Mouse (Mus musculus) embryonic fibroblast, embryonic 13.5 days (primary cell): ENCODE results near the gene Mnd1. TPM values are rescaled to one million over a fixed set of nuclear protein-coding genes. Genes with fewer than 3 reads are reported as not detected.
A peak's percentile ranks its signal among the peaks of the same experiment; 100 is the strongest.

Source experiments
- H3K27ac ChIP-seq: 2 replicates; pipeline ENCODE4 v1.5.1; 2012; ENCODE audit warnings: low read length, control low read depth, inconsistent platforms; ENCODE audit not compliant: insufficient read depth
- H3K4me1 ChIP-seq: 2 replicates; pipeline ENCODE4 v1.6.1; 2011; ENCODE audit warnings: low read length; ENCODE audit not compliant: control insufficient read depth, insufficient read depth
- H3K4me3 ChIP-seq: 2 replicates; pipeline ENCODE4 v1.5.1; 2011; ENCODE audit warnings: mild to moderate bottlenecking, control low read depth, low read length; ENCODE audit not compliant: insufficient read depth
- CTCF ChIP-seq: IDR thresholded peaks from 2 replicates; pipeline ENCODE4 v1.5.1; 2011; ENCODE audit warnings: mild to moderate bottlenecking, control low read depth, low read length, moderate library complexity, borderline replicate concordance; ENCODE audit not compliant: insufficient read depth
- POLR2A ChIP-seq: IDR thresholded peaks from 2 replicates; pipeline ENCODE4 v1.6.1; 2011; ENCODE audit warnings: low read depth, mild to moderate bottlenecking, control low read depth, low read length, moderate library complexity
- polyA plus RNA-seq: library from polyadenylated mRNA; stranded (reverse); fragments of >200 nt; gene quantifications from 2 replicates; pipeline ENCODE4 v1.2.4, GENCODE M21; 2011; ENCODE audit warnings: low read depth; ENCODE audit not compliant: missing spikeins, insufficient read length

Mnd1 gene
- polyA plus RNA-seq, 1 experiment: 5.4 TPM

DNA sequence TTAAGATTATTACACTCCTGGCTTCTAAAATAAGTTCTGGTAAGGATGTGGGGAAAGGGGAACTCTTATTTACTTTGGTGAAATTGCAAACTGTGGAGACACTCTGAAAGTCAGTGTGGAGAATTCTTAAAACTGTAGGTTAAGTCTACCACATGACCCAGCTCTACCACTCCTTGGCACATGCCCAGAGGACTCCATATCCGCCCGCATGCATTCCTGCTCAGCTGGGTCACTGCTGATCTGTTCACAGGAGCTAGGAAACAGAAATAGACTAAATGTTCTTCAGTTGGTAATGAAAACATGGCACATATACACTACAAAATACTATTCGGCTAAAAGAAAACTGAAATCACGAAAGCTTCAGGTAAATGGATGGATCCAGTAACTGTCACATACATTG lies 78.1 kb downstream of the Mnd1 start:
- no peak overlapping the region for H3K4me3 ChIP-seq
- TF ChIP-seq CTCF: no peak
- no peak for TF ChIP-seq POLR2A
- peak overlapping the region; percentile 42; the same call in 1 of the 2 replicates for H3K27ac ChIP-seq
- H3K4me1 ChIP-seq: peaks cover 4% of the 10 kb centered on the region; the same call in 1 of the 2 replicates

- no peak overlapping the region for H3K27ac ChIP-seq
- TF ChIP-seq POLR2A (no peak), CTCF (no peak)
- no peak overlapping the region for H3K4me3 ChIP-seq
These were observed 78.8 kb downstream of the Mnd1 start for GRCm38 (mm10) chr3:84076543-84077332.

GRCm38 (mm10) chr3:84075516-84075915 lies 80.1 kb downstream of the Mnd1 start:
- Histone ChIP-seq H3K4me3 (no peak overlapping the region), H3K4me1 (peaks cover 4% of the 10 kb centered on the region; the same call in 1 of the 2 replicates), H3K27ac (no peak overlapping the region)
- TF ChIP-seq CTCF: no peak
- TF ChIP-seq POLR2A: no peak

More at GRCm38 (mm10) chr3:84076543-84077332, 78.8 kb downstream of the Mnd1 start:
- H3K4me1 ChIP-seq: peaks cover 4% of the 10 kb centered on the region; the same call in 1 of the 2 replicates

DNA sequence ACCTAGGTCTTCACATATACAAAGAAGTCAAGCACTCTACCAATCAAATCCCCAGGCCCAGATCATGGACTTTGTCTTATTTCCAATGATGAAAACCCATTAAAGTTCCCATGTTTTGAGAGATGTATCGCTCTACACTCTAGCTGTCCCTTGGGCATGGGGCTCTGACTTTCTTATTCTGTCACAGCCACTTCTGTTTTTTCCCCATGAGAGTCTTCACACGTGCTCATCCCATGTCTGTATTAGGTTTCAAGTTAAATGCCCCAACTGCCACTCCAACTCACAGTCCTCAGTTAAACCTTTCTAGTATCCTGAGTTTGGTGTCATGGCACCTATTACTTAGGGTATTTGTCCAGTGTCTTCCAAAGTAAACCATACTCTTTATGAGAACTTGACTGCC lies 80.8 kb downstream of the Mnd1 start:
- Histone ChIP-seq H3K4me1 (peaks cover 4% of the 10 kb centered on the region; the same call in 1 of the 2 replicates), H3K27ac (no peak overlapping the region), H3K4me3 (no peak overlapping the region)
- TF ChIP-seq CTCF (no peak), POLR2A (no peak)

DNA sequence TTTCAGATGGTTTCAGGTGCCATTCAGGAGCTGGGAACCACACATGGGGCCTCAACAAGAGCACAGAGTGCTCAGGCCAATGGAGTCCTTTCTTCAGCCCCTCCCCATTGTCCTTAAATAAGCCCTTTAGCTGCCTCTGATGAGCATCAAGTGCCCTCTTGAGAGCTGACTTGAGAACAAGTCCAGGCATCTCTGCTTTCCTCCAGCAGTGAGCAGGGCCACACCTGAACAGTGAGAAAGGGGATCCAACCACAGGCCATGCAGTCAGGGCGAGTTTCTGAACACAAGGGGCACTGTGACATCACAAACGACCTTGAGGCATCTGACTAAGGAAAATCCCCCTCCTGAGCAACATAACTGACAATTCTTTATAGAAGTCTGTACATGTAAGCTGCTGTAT lies 83.9 kb downstream of the Mnd1 start:
- Histone ChIP-seq H3K4me1 (no peaks in the 10 kb centered on the region), H3K27ac (no peak overlapping the region), H3K4me3 (no peak overlapping the region)
- TF ChIP-seq POLR2A (no peak), CTCF (no peak)

DNA sequence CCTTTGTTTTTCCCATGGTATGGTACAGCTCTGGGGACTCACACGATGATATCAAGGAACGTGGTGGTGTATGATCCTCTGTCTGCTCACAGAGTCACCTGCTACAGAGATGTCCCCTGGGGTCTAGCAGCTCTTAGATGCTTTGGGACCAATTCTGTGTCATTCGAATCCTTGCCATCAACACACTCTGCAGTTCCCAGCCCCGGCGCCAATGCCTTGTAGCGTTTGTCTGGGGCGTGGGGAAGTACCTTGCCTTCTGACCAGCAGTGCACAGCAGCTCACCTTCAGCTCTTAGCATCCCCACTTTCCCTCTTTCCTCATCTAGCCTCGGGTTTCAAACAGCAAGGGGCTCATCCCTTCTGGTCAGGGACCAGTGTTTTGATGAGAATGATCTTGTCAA lies 84.8 kb downstream of the Mnd1 start:
- Histone ChIP-seq H3K4me1 (no peaks in the 10 kb centered on the region), H3K27ac (no peak overlapping the region), H3K4me3 (no peak overlapping the region)
- TF ChIP-seq POLR2A (no peak), CTCF (no peak)

- TF ChIP-seq CTCF (no peak), POLR2A (no peak)
- no peak overlapping the region for H3K27ac ChIP-seq
- H3K4me1 ChIP-seq: no peaks in the 10 kb centered on the region
- no peak overlapping the region for H3K4me3 ChIP-seq
These were observed 86.5 kb downstream of the Mnd1 start for GRCm38 (mm10) chr3:84068831-84069709.

DNA sequence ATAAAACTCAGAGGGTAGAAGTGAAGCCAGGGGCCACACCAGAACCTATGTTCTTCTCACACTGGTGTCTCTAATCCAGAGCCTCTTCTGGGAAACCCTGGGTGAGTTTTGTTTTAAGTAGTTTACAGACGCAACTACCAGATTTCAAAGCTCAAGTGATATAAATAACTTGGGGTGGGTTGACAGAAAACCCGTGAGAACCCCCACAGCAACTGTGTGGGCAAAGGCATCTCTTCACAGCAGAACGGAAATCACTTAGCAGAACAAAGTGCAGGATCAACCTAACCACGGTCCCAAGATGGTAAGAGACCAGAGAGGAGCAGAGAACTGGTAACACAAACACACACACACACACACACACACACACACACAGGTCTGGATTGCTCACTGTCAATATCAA lies 89.8 kb downstream of the Mnd1 start:
- no peak overlapping the region for H3K27ac ChIP-seq
- no peak overlapping the region for H3K4me3 ChIP-seq
- H3K4me1 ChIP-seq: no peaks in the 10 kb centered on the region
- no peak for TF ChIP-seq POLR2A
- no peak for TF ChIP-seq CTCF

DNA sequence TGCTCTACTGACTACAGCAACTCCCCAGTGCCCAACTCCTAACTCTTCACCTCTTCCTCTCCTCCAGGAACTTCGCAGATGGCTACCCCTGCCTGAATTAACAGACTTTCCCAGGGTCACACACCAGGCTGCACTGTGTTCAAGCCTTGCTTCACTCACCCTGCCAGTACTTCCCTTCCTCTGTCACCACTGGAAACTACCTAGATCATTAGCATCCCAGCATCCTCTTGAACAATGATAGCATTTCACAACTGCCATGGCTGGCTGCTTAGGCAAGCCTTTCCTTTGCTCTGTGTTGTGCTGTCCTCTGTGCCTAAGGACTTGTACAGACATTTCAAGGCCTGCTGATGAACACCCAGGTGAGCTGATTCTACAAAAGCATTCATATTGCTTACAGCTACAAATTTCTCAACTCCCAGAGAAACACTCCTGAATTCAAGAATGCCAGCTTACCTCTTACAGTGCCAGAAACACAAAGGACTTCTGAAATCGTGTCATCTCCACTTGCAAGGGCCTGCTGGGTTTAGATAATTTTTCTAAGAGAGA lies 92.1 kb downstream of the Mnd1 start:
- no peak overlapping the region for H3K4me3 ChIP-seq
- H3K4me1 ChIP-seq: peaks cover 6% of the 10 kb centered on the region; the same call in 1 of the 2 replicates
- TF ChIP-seq POLR2A: no peak
- no peak for TF ChIP-seq CTCF
- no peak overlapping the region for H3K27ac ChIP-seq
